Mouse (Mus musculus): ENCODE measurements at regions not wholly inside any gene's neighbourhood (a gene's known extent, or its start where the extent isn't known, plus 50 kb on each side); places are given as distances from the start of the nearest gene placed in this dataset.

DNA sequence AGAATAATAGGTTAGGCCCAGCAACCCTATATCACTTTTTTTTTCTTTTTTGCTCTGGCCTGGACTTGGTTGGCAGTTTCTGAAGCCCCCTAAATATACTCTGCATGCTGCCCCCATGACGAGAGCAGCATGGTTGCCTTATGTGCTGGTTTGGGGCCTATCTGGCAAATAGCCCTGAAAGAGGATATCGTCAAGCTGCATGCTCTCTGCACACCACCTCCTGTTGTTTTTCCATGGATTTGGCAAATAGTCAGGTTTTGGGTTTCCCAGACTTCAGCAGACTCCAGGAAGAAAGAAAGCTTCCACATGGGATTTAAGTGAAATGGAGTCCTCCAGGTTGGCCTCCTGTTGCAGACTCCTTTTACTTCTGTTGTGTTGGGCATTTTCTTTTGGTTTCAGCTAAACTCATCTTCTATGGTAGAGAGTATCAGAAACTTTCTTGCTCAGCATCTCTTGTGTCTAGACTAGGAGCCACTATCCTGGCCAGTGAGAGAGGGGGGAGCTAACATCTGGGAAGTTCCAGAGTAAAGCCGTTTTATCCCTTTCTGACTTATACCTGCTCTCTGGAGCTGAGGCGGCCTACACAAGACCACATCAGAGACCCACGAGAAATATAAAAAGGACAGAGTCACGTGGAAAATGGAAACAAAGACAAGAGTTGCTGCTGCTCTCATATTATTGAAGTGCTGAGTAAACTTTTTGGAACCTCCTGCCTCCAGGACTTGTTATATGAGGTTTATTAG, 140.4 kb upstream of the Egfl6 start:
- no peak for DNase-seq (ENCODE audit: low read depth in 2 of 2, low spot score in 2 of 2)

DNA sequence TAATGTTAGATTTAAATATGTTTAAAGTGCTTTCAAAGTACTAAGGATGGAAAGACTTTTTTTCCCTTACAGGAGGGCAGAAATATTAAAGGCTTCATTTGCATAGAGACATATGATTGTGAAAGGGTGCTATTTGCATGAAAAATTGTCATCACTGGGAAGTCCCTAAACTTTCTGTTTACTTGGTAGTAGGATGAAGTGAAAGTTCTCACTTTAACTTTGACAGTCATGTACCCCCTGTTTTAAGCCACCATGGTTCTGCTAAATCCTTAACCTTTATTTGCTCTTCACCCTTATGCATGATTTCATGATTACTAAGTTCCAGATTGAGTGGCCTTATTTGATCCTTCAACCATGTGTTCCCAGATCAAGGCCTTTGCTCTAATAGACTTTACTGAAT, 132.6 kb upstream of the Egfl6 start:
- no peak for DNase-seq (ENCODE audit: low read depth in 2 of 2, low spot score in 2 of 2)

DNA sequence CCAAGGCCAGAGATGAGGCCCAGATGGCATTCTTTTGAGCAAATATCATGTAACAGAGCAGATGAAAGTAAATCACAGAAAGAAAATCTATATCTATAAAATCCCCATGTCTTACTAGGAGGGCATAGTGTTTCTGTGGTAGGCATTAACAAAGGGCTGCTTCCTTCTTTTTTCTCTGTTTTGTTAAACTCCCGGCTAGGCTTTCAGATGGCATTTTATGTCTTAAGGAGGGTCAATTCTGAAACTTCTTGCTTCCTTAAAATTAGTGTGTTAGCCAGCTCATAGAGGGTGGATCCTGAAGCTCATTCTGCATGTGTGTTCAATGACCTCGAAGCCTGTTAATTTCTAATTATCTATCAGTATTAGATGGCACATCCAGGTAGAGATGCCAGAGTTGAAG, 123.8 kb upstream of the Egfl6 start:
- DNase-seq (ENCODE audit: low read depth in 2 of 2, low spot score in 2 of 2) = no peak

DNA sequence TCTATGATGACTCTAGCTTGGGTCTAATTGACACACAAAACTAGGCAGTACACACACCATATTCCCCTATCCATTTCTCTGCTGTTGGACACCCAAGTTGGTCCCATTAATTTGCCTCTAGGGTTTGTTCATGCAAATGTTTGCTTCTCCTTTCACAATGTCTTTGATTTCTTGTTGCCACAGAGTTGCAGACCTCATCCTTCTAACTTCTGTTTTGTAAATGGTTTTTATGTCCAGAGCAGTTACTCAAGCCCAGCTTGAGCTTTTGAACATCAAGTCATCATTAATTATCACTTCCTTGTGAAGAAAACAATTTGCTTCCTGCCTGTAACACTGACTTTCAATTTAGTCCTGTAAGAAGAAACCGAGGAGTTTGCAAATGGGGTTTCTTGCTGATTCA, 122.6 kb upstream of the Egfl6 start:
- no peak for DNase-seq (ENCODE audit: low read depth in 2 of 2, low spot score in 2 of 2)

DNA sequence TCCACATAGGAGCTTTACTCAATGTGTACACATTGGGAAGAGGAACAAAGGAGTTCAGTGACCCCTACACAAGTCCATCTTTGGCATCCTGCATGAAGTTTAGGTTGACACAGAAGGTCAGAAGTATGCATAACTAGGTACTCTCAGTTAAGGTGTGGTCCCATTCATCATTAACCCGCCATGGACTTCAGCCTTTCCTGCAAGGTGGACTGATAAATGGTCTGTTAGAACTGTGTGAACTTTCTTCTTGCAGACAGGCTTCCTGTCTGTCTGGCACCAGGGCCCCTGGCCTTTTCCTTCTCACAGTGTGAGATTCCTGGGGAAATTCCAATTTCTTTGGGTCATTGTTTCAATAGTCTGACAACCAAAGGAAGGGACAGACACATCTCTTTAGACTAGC, 121.5 kb upstream of the Egfl6 start:
- no peak for DNase-seq (ENCODE audit: low read depth in 2 of 2, low spot score in 2 of 2)

DNA sequence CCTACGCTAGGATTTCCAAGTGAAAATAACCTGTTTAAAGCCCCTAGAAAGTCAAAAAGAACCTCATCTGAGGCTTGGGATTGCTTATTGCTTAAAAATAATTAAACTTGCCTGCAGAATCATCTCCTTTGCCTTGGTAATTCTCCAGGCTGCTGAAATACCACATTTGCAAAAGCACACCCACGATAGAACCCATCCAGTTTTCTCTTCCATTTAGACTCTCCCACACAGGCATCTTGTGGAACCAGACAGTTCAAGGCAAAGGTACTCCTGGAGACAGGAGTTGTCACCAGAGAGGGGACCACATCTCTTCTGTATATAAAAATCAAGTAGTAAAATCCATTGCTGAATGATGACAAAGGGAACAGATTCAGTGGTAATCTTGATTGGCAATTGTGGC, 118.8 kb upstream of the Egfl6 start:
- no peak for DNase-seq (ENCODE audit: low read depth in 2 of 2, low spot score in 2 of 2)

DNA sequence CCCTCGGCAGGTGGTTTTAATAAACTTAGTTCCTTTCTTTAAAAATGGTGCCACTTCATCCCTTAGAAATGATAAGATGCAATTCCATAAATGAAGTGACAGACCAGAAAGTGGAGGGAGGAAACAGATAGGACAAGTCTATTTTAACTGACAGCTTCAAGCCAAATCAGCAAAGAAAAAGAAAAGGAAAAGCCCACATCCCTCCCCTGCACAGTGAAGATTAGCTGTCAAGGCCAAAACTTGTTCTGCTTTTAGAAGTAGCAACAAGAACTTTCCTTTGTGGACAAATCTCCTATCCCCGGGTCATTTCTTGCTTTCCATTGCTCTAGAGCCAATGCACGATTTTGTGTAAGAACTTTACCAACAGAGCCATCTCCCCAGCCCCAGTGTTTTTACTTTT, 108.7 kb upstream of the Egfl6 start:
- DNase-seq (ENCODE audit: low read depth in 2 of 2, low spot score in 2 of 2) = no peak

DNA sequence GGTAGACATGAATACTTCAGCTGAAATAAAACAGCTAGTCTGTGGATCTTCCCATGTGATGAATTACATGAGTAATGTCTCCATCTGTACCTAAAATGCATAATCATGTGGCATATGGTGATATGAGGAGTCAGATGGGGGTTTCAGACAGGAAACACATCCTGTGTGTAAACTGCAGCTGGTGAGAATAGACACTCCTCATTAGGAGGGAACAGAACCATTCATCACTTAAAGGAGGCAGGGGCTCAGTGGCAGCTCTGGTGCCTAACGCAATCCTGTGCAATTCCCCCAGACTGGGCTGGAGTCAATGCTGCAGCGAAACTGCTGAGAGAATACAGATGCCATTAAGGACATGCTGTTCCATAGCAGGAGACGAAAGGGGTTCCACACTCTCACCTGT, 103.3 kb upstream of the Egfl6 start:
- no peak for DNase-seq (ENCODE audit: low read depth in 2 of 2, low spot score in 2 of 2)

DNA sequence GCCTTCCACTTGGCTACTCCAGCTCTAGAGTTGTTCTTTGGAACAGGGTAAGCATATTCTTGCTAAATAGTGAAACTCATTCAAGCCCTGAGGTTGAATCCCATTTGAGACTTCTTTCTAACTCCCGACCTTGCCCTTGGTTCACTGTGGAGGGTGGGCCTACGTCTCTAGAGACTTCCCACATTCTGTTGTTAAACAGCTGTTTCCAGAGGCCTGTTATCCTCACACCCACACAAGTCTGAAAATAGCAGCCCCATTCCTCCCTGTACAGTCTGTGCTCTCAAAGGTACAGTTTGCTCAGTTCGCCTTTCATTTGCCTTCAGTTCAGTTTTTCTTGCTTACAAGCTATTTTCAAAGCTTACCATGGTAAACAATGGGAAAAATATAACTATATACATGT, 87.9 kb upstream of the Egfl6 start:
- DNase-seq (ENCODE audit: low read depth in 2 of 2, low spot score in 2 of 2) = no peak

DNA sequence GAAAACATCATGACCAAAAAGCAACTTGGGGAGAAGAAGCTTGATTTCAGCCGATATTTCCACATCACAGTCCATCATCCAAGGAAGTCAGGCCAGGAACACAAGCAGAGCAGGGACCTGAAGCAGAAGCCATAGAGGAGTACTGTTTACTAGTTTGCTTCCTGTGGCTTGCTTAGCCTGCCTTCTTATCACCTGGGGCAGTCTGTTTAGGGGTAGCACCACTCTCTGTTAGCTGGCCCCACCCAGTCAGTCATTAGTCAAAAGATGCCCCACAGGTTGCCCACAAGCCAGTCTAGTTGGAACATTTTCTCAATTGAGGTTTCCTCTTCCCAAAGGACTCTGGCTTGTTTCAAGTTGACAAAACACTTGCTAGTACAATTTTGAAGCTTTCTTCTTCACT, 87.1 kb upstream of the Egfl6 start:
- no peak for DNase-seq (ENCODE audit: low read depth in 2 of 2, low spot score in 2 of 2)

DNA sequence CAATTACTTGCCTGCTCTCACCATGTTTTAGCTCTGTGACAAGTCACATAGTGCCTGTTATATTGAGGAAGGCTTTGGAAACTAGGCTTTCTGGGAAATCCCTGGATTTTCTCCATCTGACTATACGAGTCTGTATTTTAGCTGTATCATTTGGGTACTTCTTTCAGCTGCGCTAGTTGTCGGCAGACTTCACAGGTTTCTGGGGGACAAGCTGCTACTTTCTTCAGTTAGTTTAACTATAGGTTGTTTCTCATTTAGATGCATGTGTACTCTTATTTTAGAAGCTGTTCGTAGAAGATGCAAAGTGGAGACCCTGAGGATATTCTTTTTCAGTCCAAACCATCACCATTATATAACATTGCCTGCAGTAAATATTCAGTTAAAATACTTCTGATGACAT, 86.3 kb upstream of the Egfl6 start:
- no peak for DNase-seq (ENCODE audit: low read depth in 2 of 2, low spot score in 2 of 2)

DNA sequence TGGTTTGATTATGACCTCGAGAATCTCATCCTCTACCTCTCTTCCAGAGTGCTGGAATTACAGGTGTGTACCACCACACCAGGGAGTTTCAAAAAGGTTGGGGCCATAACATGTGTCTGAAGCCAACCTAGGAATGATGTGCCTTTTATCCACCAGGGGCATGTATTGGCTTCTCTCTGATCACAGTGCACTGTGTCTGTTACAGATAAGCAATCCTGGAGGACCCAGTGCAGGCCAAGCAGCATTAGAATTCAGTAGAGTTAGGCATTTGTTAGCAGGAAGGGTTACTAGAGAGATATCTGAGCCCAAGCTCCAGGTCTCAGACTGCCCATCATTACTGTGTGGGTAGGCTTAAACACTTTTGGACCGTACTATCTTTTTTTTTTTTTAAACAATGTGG, 80.8 kb upstream of the Egfl6 start:
- DNase-seq (ENCODE audit: low read depth in 2 of 2, low spot score in 2 of 2) = no peak

DNA sequence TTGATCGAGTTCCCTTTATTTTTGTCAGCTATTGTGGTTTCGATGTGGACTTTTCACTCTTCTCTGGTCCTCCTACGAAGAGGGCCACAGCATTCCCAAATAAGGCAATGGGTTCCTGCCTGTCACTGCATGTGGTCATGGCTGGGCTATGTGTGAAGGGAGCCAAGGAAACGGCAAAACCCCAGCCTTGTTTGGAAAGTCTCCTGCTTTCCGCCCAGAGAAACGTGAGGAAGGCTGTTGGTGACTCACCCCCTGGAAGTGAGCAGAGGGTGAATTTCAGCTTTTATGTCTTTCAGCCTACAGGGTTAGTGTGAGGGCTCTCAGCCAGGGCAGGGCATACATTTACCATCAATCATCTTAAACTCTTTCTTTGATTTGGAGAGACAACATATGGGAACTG, 76.3 kb upstream of the Egfl6 start:
- DNase-seq (ENCODE audit: low read depth in 2 of 2, low spot score in 2 of 2) = peak; percentile 18 to 23

DNA sequence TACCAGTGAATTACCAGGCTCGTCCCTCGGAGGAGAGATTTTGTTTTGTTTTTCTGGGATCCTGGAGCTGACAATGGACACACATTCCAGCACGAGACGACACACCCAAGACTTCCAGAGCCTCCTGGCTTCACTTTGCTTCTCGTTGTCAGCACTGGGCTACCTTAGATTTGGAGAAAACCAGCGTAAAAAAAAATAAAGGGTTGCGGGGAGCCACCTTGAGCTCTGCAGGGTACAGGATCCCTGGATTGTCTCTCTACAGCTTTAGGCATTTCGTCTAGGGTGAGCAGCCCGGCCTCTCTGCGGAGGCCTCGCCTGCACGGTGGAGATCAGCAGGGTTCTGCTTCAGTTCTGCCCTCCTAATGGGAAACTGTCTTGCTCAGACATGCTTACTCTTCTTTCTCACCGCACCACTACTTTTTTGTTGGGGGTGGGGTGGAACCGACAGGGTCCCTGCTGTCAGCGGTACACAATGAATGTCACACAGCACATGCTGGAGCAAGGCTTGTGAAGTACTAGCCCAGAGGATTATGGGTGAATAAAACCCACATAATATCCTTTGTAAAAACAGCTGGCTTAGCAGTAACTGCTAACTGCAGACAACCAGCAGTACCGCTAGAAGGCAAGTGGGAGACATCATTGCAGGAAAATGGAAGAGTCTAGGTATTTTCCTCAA, 75.7 kb upstream of the Egfl6 start:
- DNase-seq (ENCODE audit: low read depth in 2 of 2, low spot score in 2 of 2) = peak; percentile 37 to 62

DNA sequence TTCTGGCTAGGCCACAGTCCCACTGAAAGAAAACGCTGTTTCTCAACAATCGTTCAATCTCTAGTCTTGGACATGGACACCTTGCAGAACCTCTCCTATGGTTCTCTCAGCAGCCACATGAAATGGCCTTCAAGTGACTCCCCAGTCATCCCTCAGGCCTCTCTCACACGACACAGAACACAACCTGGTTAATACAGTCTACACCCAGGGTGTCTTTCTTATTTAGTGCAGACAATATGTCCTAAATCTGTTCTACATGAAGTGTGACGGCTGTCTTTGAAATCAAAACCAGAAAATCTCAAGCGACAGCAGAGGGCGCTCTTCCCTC, 75.2 kb upstream of the Egfl6 start:
- no peak for DNase-seq (ENCODE audit: low read depth in 2 of 2, low spot score in 2 of 2)

DNA sequence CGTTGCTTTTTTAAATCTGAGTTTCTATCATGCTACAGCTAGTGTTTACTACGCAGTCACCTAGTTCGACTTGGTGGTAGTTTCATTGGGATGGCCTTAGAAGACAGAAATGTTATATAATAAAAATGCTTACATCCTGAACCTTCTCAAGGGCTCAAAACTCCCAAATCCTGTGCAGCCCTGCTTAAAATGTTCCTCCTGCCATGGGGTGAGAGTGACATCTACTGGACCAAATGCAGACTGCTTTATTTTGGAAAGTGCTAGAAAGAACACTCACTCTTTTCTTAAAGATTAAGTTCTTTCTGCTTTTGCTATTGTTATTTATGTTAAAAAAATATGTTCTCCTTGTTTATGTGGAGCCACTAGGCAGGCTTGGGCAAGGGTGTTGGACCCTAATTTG, 66.9 kb upstream of the Egfl6 start:
- DNase-seq (ENCODE audit: low read depth in 2 of 2, low spot score in 2 of 2) = peak in 1 of 2 experiments; percentile 11

DNA sequence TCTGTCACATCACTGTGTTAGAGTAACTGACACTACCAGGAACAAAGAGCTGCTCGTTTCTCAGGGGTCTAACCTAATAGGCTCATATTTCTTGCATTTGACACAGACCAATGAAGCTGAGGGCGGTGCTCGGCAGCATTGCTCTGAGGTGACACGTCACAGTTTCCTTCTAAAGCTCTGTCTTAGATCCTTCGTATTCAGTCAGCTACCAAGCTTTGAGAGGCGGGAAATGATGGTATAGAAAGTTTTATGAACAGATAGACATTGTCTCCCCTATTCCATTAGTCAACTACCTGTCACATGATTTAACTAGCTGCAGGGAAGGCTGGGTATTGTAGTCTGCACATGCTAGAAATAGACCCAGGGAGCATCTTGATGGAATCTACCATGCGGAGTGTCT, 60.2 kb upstream of the Egfl6 start:
- no peak for DNase-seq (ENCODE audit: low read depth in 2 of 2, low spot score in 2 of 2)

DNA sequence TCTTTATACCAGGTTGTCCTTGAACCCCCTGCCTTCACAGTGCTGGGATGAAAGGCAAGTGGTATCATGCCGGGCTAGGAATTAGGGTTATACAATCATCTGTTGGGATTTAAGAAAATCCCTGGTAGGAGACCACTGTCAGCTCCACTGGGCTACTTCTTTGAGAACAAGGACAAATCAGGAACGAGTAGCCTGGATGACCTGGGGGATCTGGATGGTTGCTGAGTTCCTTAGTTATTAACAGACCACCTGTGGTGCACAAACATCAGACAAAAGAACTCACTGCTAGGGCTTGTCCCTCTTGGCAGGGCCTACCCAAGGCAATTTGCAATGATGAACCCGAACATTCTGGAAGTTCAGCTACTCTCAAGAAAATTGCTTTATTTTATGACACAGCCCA, 55.7 kb upstream of the Egfl6 start:
- no peak for DNase-seq (ENCODE audit: low read depth in 2 of 2, low spot score in 2 of 2)

DNA sequence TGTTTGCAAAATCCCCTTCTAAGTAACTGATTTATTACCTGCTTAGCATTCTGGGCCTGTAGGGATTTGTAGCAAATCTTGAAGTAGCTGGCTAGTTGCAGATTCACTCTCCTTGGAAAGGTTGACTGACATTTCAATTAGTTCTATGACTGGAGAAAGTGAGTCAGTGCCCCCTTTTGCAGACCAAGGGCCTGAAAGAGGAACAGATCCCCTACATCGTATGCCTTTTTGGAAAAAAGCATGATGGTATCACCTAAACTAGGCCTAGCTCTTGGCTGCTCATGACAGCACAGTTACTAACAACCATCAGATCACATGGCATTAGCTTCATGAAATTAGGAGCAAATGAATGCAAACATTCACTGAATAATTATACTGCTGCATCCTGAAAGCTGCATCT, 54.7 kb upstream of the Egfl6 start:
- DNase-seq (ENCODE audit: low read depth in 2 of 2, low spot score in 2 of 2) = no peak
